Mouse (Mus musculus) midbrain, embryonic 13.5 days (tissue): ENCODE results near the gene Cadm3. TPM values are rescaled to one million over a fixed set of nuclear protein-coding genes. Genes with fewer than 3 reads are reported as not detected.

Source experiments
- ATAC-seq: fragments of 200-750 bp; cut with Nextera tagmentation; 2 replicates; pipeline ENCODE4 v1.8.0; 2017; ENCODE audit warnings: mild to moderate bottlenecking, moderate TSS enrichment, moderate library complexity
- H3K27ac ChIP-seq: fragments of 300-500 bp; sonication (generic); 2 replicates; pipeline ENCODE4 v1.5.1; 2015; ENCODE audit warnings: inconsistent platforms, mild to moderate bottlenecking, moderate library complexity
- H3K27me3 ChIP-seq: fragments of 300-500 bp; sonication (generic); 2 replicates; pipeline ENCODE4 v1.6.1; 2015; ENCODE audit warnings: mild to moderate bottlenecking, inconsistent platforms
- H3K36me3 ChIP-seq: fragments of 300-500 bp; sonication (generic); 2 replicates; pipeline ENCODE4 v1.6.1; 2015; ENCODE audit warnings: mild to moderate bottlenecking, inconsistent platforms
- H3K4me1 ChIP-seq: fragments of 300-500 bp; sonication (generic); replicated peaks from 2 replicates; pipeline ENCODE4 v1.6.1; 2015; ENCODE audit warnings: inconsistent platforms
- H3K4me2 ChIP-seq: fragments of 300-500 bp; sonication (generic); replicated peaks from 2 replicates; pipeline ENCODE4 v1.6.1; 2015; ENCODE audit warnings: moderate library complexity, mild to moderate bottlenecking, inconsistent platforms
- H3K4me3 ChIP-seq: fragments of 300-500 bp; sonication (generic); replicated peaks from 2 replicates; pipeline ENCODE4 v1.5.1; 2015; ENCODE audit warnings: mild to moderate bottlenecking, inconsistent platforms
- H3K9ac ChIP-seq: fragments of 300-500 bp; sonication (generic); replicated peaks from 2 replicates; pipeline ENCODE4 v1.6.1; 2015; ENCODE audit warnings: mild to moderate bottlenecking, inconsistent platforms
- H3K9me3 ChIP-seq: fragments of 300-500 bp; sonication (generic); 2 replicates; pipeline ENCODE4 v1.6.1; 2016; ENCODE audit warnings: mild to moderate bottlenecking, inconsistent platforms
- WGBS: fragments of 180-500 bp; shearing (Covaris S2); methylation state at CpG from one replicate; pipeline ENCODE4 v1.1.7; 2015; 5-methylcytosine and 5-hydroxymethylcytosine counted together
- polyA plus RNA-seq: library from polyadenylated mRNA; unstranded; fragments of >200 nt; fragmentation: Nextera tagmentation; extraction: Ambion mirVana; gene quantifications from 2 replicates; pipeline ENCODE4 v1.2.1, GENCODE M21; 2015

Cadm3 gene
- polyA plus RNA-seq, 1 experiment from 2014 or later = 49.5 TPM

DNA sequence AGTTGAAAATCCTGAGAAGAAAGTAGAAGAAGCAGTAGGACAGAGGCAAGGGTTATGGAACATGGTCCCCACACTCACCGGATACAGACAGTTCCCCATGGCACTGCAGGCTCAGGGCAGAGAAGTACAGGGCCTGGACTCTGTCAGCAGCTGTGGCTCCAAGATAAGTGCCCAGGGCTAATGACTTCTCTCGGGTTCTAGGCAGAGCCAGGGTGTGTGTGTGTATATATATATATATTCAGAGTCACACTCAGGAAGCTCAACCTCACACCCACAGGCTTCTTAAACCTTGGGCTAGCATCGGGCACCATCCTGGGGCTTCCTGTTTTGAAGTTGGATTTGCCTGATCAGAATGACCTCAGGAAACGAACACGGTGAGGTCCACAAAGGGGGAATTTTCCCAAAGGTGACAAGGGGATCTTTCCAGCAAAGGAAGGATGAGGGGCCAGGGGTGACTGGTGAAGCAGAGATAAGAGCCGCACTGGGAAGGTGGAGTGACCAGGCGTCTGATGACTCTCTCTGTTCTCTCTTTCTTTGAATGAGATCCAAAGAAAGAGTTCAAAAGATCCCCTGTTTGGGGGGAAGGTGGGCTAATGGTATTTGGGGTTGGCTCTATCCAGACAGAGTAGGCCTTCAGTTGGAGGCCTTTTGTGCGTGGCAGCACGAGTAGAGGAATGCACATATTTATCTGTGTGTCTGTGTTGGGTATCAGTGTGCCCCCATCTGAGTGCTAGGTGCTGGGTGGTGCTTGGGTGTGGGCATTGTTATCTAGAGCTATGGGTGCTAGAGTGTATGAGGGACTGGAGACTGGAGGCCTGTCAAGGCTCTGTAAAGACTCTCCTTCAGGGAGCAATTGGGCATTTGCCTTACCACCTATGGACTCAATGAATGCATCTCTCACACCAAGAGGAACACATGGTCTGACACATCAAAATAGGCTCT is 33.9 kb downstream of the Cadm3 start, which contains the start of gene Ackr1:
Gene Ackr1 (minus strand): TSS at position 439 of the 942 bp plus-strand sequence.
- Histone ChIP-seq H3K27ac (no peak within 1 kb of the TSS), H3K9me3 (no peaks in the 10 kb centered on the region), H3K27me3 (no peaks in the 10 kb centered on the region), H3K4me2 (no peak within 1 kb of the TSS), H3K4me1 (peaks cover 17% of the 10 kb centered on the region), H3K9ac (no peak within 1 kb of the TSS), H3K36me3 (peaks cover 32% of the 10 kb centered on the region), H3K4me3 (no peak within 1 kb of the TSS)
- WGBS = 69% methylated on average over 9 of the region's 9 CpGs
- no peak for ATAC-seq

DNA sequence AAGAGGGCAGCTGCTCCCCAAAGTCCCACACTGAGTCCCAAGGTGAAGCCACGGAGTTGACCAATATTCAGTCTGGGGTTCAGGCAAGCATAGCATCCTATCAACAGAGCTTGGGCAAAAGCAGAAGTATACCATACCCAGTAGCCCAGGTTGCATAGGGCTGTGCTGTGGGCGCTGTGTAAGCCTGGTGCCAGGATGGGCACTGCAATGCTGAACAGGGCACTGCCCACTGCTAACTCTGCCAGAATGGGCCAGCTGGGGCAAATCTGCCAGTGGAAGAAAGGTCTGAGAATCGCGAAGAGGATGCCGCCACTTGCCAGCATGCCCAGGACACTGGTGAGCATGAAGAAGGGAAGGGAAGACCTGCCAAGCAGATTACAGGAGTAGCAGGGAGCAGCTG is 35.1 kb downstream of the Cadm3 start:
- ATAC-seq = no peak
- Histone ChIP-seq H3K9ac (no peak overlapping the region), H3K9me3 (no peaks in the 10 kb centered on the region), H3K4me1 (peaks cover 17% of the 10 kb centered on the region), H3K4me2 (no peak overlapping the region), H3K36me3 (peaks cover 21% of the 10 kb centered on the region), H3K27ac (no peak overlapping the region), H3K27me3 (no peaks in the 10 kb centered on the region), H3K4me3 (no peak overlapping the region)
- WGBS = 92% methylated on average over 5 of the region's 5 CpGs

DNA sequence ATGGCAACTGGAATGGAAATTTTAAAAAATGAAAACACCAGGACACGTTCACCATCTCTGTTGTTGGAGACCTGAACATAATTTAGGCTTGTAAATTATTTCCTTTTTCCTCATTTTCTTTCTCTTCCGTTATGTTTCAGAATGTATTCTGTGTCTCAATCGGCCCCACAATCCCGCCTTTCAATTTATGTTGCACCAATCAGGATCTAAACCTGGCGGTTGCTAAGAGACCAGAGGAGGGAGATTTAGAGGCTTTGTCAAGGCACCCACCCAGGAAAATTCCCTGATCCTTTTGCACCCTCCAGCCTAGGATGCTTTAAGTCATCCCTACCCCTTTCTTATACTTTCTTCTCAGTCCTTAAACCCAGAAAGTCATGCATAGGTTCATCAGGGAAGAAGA is 37.8 kb downstream of the Cadm3 start:
- Histone ChIP-seq H3K9ac (no peak overlapping the region), H3K9me3 (no peaks in the 10 kb centered on the region), H3K4me2 (no peak overlapping the region), H3K27me3 (no peaks in the 10 kb centered on the region), H3K4me1 (peaks cover 11% of the 10 kb centered on the region), H3K27ac (peak overlapping the region; percentile 9), H3K36me3 (no peaks in the 10 kb centered on the region), H3K4me3 (no peak overlapping the region)
- 62% methylated on average over 5 of the region's 5 CpGs for WGBS
- no peak for ATAC-seq

DNA sequence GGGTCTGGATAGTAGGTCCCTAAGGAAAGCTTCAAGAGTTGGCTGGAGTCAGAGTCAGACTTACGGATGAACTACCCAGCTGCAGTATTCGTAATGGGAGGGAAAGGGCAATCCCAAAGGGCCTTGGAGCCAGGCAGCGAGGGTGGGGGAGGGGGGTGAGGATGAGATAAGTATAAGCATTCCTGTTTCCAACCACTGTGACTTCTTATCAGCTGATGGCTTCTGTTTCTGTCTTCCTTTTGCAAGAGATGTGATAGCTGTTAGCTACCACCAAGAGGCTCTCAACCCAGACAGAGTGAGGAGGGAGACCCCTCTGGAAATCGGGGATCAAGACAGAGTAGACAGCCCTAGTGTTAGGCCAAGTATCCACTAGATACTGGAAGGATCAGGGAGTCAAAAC is 38.3 kb downstream of the Cadm3 start:
- H3K27ac ChIP-seq = peak overlapping the region; percentile 17; the same call in 1 of the 2 replicates
- H3K4me1 ChIP-seq = peaks cover 11% of the 10 kb centered on the region
- no peak overlapping the region for H3K4me3 ChIP-seq
- H3K36me3 ChIP-seq = no peaks in the 10 kb centered on the region
- no peak overlapping the region for H3K9ac ChIP-seq
- H3K4me2 ChIP-seq = no peak overlapping the region
- ATAC-seq = peak; percentile 46
- WGBS = 53% methylated on average over 4 of the region's 4 CpGs
- no peaks in the 10 kb centered on the region for H3K27me3 ChIP-seq
- no peaks in the 10 kb centered on the region for H3K9me3 ChIP-seq

DNA sequence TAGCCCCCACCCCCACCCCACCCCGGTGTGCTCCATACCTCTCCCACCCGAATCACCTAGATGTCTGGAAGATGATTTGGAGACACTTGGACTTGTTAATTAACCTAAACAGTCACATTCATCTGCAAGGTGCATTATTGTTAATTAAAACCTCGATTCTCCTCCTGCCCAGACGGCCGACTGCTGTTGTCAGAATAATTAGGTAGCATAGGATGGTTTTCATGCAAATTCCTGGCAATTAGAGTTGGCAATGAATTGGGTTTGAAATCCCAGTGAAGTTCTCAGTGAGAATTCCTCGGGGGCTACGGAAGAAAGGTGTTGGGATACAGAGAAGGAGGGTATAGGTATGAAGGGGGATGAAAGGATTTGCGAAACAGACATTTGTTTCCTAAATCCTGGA is 39.0 kb downstream of the Cadm3 start:
- no peak for ATAC-seq
- H3K27me3 ChIP-seq = no peaks in the 10 kb centered on the region
- no peak overlapping the region for H3K9ac ChIP-seq
- H3K4me1 ChIP-seq = peaks cover 11% of the 10 kb centered on the region
- H3K36me3 ChIP-seq = no peaks in the 10 kb centered on the region
- H3K4me3 ChIP-seq = no peak overlapping the region
- no peak overlapping the region for H3K27ac ChIP-seq
- no peaks in the 10 kb centered on the region for H3K9me3 ChIP-seq
- 62% methylated on average over 8 of the region's 8 CpGs for WGBS
- H3K4me2 ChIP-seq = no peak overlapping the region

DNA sequence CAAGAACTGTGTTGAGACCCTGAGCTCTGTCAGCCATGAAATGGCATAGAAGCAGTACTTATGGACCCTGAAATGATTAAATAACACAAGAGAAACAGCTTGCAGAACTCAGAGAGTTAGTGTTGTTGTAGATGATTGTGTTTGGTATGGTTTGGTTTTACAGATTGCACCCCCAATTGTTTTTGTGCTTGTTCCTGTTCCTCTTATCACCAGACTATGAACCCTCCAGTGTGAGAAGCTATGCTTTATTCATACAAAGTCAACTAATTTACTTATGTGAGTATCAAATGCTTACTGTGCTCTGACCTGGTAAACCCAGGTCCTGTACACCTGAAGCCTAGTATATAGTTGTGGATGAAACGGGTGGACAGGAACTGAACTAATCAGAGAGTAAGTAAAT is 40.9 kb downstream of the Cadm3 start:
- ATAC-seq = no peak
- Histone ChIP-seq H3K27me3 (no peaks in the 10 kb centered on the region), H3K4me1 (peaks cover 13% of the 10 kb centered on the region), H3K9ac (no peak overlapping the region), H3K4me3 (no peak overlapping the region), H3K4me2 (no peak overlapping the region), H3K36me3 (no peaks in the 10 kb centered on the region), H3K27ac (no peak overlapping the region), H3K9me3 (no peaks in the 10 kb centered on the region)
- 78% methylated on average over 1 of the region's 1 CpGs for WGBS

DNA sequence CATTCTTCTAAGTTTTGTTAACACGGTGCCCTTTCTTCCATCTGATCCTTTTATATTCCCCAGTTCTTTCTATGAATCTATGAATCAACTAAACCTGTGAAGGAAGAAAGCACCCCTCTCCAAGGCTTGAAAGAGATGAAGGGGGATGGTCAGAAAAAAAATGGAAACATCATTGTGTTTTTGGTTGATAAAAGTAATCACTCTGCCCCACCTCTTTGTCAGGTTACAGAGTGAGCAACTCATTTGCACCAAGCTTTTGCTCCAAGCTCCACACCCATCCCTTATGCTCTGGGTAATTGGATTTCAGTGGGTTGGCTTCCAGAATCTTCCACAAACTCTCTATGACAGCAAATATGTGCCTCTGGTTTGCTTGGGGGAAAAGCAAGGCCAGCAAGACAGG is 42.1 kb downstream of the Cadm3 start:
- H3K9ac ChIP-seq = no peak overlapping the region
- H3K36me3 ChIP-seq = no peaks in the 10 kb centered on the region
- no peaks in the 10 kb centered on the region for H3K9me3 ChIP-seq
- no peak for ATAC-seq
- no peaks in the 10 kb centered on the region for H3K27me3 ChIP-seq
- no peak overlapping the region for H3K4me2 ChIP-seq
- WGBS = 96% methylated on average over 1 of the region's 1 CpGs
- H3K4me1 ChIP-seq = peaks cover 14% of the 10 kb centered on the region
- no peak overlapping the region for H3K4me3 ChIP-seq
- no peak overlapping the region for H3K27ac ChIP-seq

DNA sequence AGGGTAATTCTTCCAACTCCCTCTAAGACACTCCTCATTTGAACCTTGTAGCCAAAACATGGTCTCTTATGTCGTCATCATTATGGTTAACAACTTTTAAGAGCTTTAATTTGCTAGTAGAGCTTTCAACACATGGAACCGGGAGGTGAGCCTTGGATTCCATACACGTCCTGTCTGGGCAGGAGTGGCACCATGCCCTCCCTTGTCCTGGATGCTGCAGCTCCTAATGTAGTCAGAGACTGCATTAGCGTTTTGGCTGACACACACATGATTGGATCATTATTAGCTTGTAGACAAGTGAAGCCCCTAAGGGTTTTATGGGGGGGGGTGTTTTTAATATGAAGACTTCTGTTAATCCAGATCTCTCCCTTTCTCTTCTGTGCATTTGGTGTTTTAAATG is 42.5 kb downstream of the Cadm3 start:
- Histone ChIP-seq H3K4me1 (peaks cover 13% of the 10 kb centered on the region), H3K36me3 (no peaks in the 10 kb centered on the region), H3K9ac (no peak overlapping the region), H3K27me3 (no peaks in the 10 kb centered on the region), H3K4me2 (no peak overlapping the region), H3K4me3 (no peak overlapping the region), H3K9me3 (no peaks in the 10 kb centered on the region), H3K27ac (no peak overlapping the region)
- 67% methylated on average over 4 of the region's 4 CpGs for WGBS
- ATAC-seq = no peak

DNA sequence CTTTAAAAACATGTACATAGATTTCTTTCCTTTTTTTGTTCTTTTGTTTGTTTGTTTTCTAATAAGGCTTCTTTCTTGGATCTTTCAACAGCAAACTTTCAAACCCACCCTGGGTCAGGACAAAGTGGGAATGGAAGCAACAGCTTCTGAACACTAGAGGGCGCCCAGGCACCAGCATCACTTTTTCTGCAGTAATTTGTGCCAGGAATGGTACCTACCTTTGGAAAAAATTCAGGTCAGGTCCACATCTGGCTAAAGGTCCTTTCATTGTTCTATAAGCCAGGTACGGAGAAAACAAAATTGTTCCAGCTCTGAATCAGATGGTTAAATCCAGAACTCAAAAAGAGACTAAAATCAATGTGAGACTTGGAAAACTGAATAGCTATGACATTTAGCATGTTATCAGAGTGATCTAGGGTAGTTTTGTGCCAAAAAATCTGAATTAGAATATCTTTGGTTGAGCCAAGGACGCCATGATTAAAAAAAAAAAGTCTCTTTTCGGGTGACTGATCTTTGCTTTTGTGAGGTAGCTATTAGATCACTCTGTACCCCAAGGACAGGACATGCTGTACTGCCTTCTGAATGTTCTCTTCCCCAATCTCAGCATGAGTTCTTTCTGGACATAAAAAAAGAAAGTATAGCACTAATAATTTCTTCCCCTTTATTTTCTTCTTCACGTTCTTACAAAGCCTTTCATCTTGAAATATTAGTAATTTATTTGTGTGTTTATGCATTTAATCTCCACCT is 43.5 kb downstream of the Cadm3 start:
- no peaks in the 10 kb centered on the region for H3K36me3 ChIP-seq
- peaks cover 6% of the 10 kb centered on the region for H3K4me1 ChIP-seq
- 32% methylated on average over 5 of the region's 5 CpGs for WGBS
- H3K9me3 ChIP-seq = no peaks in the 10 kb centered on the region
- no peak overlapping the region for H3K27ac ChIP-seq
- no peak for ATAC-seq
- no peak overlapping the region for H3K4me3 ChIP-seq
- no peak overlapping the region for H3K9ac ChIP-seq
- H3K27me3 ChIP-seq = no peaks in the 10 kb centered on the region
- H3K4me2 ChIP-seq = no peak overlapping the region

DNA sequence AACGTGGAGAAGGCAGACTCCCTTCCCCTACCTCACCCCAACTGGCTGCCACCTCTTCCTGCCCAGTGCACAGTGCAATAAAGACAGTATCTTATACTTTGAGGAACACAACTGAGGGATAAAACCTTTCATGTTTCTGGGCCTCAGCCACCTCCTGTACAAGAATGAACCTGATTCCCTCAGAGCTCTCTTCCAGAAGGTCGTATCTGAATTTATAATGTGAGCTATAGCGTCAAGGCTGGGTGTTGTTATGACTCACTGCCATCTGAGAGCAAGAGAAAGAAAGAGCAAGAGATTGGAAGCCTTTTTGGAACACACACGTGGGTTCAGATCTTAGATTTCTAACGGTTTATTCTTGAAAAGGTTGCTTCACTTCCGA is 45.3 kb downstream of the Cadm3 start:
- ATAC-seq = no peak
- 0 out of 2 replicates have a peak, but pooled peaks cover 3% of the 10 kb centered on the region for H3K4me1 ChIP-seq
- H3K36me3 ChIP-seq = no peaks in the 10 kb centered on the region
- no peak overlapping the region for H3K9ac ChIP-seq
- H3K4me2 ChIP-seq = no peak overlapping the region
- H3K9me3 ChIP-seq = no peaks in the 10 kb centered on the region
- no peak overlapping the region for H3K27ac ChIP-seq
- no peaks in the 10 kb centered on the region for H3K27me3 ChIP-seq
- WGBS = 65% methylated on average over 6 of the region's 6 CpGs
- no peak overlapping the region for H3K4me3 ChIP-seq

DNA sequence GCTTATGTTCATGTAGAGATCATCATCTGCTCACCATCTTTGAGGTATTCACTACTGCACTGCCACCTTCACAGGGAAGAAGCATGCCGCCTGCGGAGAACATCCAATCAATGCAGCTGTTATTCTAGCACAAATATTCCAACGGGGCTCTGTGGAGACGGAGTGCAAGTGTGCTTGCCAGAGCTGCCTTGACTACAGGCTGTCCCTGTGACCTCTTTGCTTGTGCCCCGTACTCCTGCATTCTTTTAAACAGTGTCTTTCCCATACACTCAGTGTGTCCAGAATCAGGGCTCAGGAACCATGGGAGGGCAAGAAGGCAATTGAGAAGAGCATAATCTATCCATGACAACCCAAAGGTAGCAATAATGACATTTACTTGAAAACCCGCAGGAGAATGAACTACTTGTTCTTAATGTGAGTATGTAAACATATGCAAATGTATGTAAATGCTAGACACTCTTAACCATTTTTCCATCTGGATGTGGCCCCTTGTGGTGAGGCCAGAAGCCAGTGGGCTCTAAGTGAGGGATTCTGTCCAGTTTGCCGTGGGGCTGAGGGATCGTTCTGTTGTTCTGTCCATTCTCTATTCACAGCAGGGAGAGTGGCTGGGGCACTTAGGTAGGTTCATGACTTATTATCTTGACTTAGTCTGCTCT is 45.8 kb downstream of the Cadm3 start:
- ATAC-seq = 0 out of 2 replicates have a peak, but pooled peaks have one; percentile 56
- Histone ChIP-seq H3K9ac (no peak overlapping the region), H3K9me3 (no peaks in the 10 kb centered on the region), H3K4me3 (no peak overlapping the region), H3K27ac (no peak overlapping the region), H3K27me3 (no peaks in the 10 kb centered on the region), H3K4me2 (no peak overlapping the region), H3K4me1 (0 out of 2 replicates have a peak, but pooled peaks cover 3% of the 10 kb centered on the region), H3K36me3 (no peaks in the 10 kb centered on the region)
- 59% methylated on average over 8 of the region's 8 CpGs for WGBS
